Mouse (Mus musculus): ENCODE measurements around the gene Mcpt1.

DNA sequence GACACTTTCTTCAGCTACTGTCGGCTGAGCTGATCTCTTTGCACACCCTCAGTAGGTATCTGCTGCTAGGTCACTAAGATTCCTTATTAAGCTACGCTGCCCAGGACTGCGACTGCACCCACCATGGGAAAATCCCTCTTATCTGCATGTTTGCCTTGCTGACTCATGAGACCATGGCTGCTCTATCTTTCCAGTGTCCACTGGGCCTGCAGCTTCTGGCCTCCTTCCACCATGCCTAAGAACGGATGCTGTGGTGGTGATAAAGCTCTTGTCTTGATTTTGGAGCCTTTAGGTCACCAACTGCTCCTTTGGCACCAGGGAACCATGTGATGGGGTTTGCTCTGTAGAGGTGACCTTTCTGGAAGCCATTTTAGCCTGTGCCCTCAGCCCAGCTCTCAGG, 40.0 kb downstream of the Mcpt1 start:
- TF ChIP-seq CTCF (IDR thresholded peaks at IDR 0.05): no peak
- TF ChIP-seq EP300 (IDR thresholded peaks at IDR 0.05): no peak
